Mouse (Mus musculus) embryonic facial prominence, embryonic 12.5 days (tissue): ENCODE data around the gene Vmn2r8. TPM values are rescaled to one million over a fixed set of nuclear protein-coding genes. Genes with fewer than 3 reads are reported as not detected.
"Not testable (repeated sequence)": the region's sequence is repeated elsewhere in the genome, so short reads cannot be mapped to it uniquely, and the experiment has no call there.

Source experiments
- ATAC-seq: fragments of 200-750 bp; cut with Nextera tagmentation; 2 replicates; pipeline ENCODE4 v1.8.0; 2017; ENCODE audit not compliant: insufficient number of reproducible peaks, insufficient read depth, low FRiP score, low TSS enrichment
- H3K27ac ChIP-seq: fragments of 300-500 bp; sonication (generic); 2 replicates; pipeline ENCODE4 v1.5.1; 2016; ENCODE audit warnings: mild to moderate bottlenecking
- H3K27me3 ChIP-seq: fragments of 300-500 bp; sonication (generic); 2 replicates; pipeline ENCODE4 v1.6.1; 2016; ENCODE audit warnings: mild to moderate bottlenecking, moderate library complexity
- H3K36me3 ChIP-seq: fragments of 300-500 bp; sonication (generic); 2 replicates; pipeline ENCODE4 v1.6.1; 2016; ENCODE audit warnings: mild to moderate bottlenecking
- H3K4me1 ChIP-seq: fragments of 300-500 bp; sonication (generic); 2 replicates; pipeline ENCODE4 v1.6.1; 2016
- H3K4me2 ChIP-seq: fragments of 300-500 bp; sonication (generic); replicated peaks from 2 replicates; pipeline ENCODE4 v1.6.1; 2016; ENCODE audit warnings: mild to moderate bottlenecking, moderate library complexity
- H3K4me3 ChIP-seq: fragments of 300-500 bp; sonication (generic); 2 replicates; pipeline ENCODE4 v1.5.1; 2016; ENCODE audit warnings: mild to moderate bottlenecking
- H3K9ac ChIP-seq: fragments of 300-500 bp; sonication (generic); 2 replicates; pipeline ENCODE4 v1.6.1; 2016; ENCODE audit warnings: mild to moderate bottlenecking, moderate library complexity
- H3K9me3 ChIP-seq: fragments of 300-500 bp; sonication (generic); 2 replicates; pipeline ENCODE4 v1.6.1; 2016; ENCODE audit warnings: mild to moderate bottlenecking, moderate library complexity
- WGBS: fragments of 180-500 bp; shearing (Covaris S2); methylation state at CpG from one replicate; pipeline ENCODE4 v1.1.7; 2016; 5-methylcytosine and 5-hydroxymethylcytosine counted together
- polyA plus RNA-seq: library from polyadenylated mRNA; unstranded; fragments of >200 nt; fragmentation: Nextera tagmentation; extraction: Ambion mirVana; gene quantifications from 2 replicates; pipeline ENCODE4 v1.2.1, GENCODE M21; 2016

The Vmn2r8 gene
- polyA plus RNA-seq, result not detected in 2 replicates

GRCm38 (mm10) chr5:108808750-108809149, at the start of gene Vmn2r8:
Vmn2r8 (minus strand) TSS chr5:108808850.
- ATAC-seq, H3K4me2 ChIP-seq, H3K36me3 ChIP-seq, H3K27me3 ChIP-seq, H3K4me3 ChIP-seq, H3K27ac ChIP-seq, H3K9me3 ChIP-seq, H3K9ac ChIP-seq, H3K4me1 ChIP-seq: not testable (repeated sequence)
- WGBS, result 70% methylated on average over 2 of the region's 2 CpGs

- H3K4me3 ChIP-seq, H3K9ac ChIP-seq, H3K27ac ChIP-seq, H3K4me2 ChIP-seq, H3K36me3 ChIP-seq, H3K9me3 ChIP-seq, ATAC-seq, H3K27me3 ChIP-seq, H3K4me1 ChIP-seq: not testable (repeated sequence)
- 62% methylated on average over 1 of the region's 1 CpGs for WGBS
Measured at GRCm38 (mm10) chr5:108852501-108852900, 43.9 kb upstream of the Vmn2r8 start, which contains the start of gene Vmn2r9. Vmn2r9 (minus strand) TSS chr5:108852601.

GRCm38 (mm10) chr5:108849466-108849865, 40.8 kb upstream of the Vmn2r8 start:
- Histone ChIP-seq H3K4me2 (no peak overlapping the region), H3K4me3 (no peak overlapping the region), H3K27me3 (no peaks in the 10 kb centered on the region), H3K4me1 (no peaks in the 10 kb centered on the region), H3K9ac (no peak overlapping the region), H3K27ac (no peak overlapping the region), H3K36me3 (no peaks in the 10 kb centered on the region), H3K9me3 (no peaks in the 10 kb centered on the region)
- WGBS, result 30% methylated on average over 1 of the region's 1 CpGs
- no peak for ATAC-seq

- Histone ChIP-seq H3K4me1 (no peaks in the 10 kb centered on the region), H3K4me3 (no peak overlapping the region), H3K4me2 (no peak overlapping the region), H3K27me3 (no peaks in the 10 kb centered on the region), H3K27ac (no peak overlapping the region), H3K36me3 (no peaks in the 10 kb centered on the region), H3K9me3 (no peaks in the 10 kb centered on the region), H3K9ac (no peak overlapping the region)
- ATAC-seq, result no peak
- 82% methylated on average over 1 of the region's 1 CpGs for WGBS
Measured at GRCm38 (mm10) chr5:108836156-108836555, 27.5 kb upstream of the Vmn2r8 start.

GRCm38 (mm10) chr5:108823276-108823675, 14.6 kb upstream of the Vmn2r8 start:
- Histone ChIP-seq H3K27me3 (no peaks in the 10 kb centered on the region), H3K9me3 (no peaks in the 10 kb centered on the region), H3K36me3 (no peaks in the 10 kb centered on the region), H3K4me2 (no peak overlapping the region), H3K4me1 (no peaks in the 10 kb centered on the region), H3K27ac (no peak overlapping the region), H3K9ac (no peak overlapping the region), H3K4me3 (no peak overlapping the region)
- ATAC-seq, result no peak
- 89% methylated on average over 2 of the region's 2 CpGs for WGBS

DNA sequence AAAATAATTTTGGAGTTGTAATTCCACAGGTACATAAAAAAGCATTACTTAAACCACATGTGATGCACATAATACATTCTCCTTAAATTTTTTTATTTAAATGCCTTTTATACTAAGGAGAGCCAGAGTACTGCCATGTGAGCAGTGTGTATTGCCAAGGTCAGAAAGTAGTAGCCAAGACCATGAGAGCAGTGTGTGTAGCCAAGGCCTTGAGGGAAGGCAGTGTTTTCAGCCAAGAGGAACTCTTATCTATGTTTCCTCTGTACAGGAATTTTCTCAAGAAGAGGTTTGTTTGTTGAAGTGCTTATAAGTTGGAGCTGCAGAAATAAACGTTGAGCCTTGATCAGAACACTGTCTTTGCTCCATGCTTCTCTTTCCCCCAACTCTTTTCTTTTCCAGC, 5.0 kb downstream of the Vmn2r8 start:
- Histone ChIP-seq H3K9me3 (no peaks in the 10 kb centered on the region), H3K27me3 (no peaks in the 10 kb centered on the region), H3K36me3 (no peaks in the 10 kb centered on the region), H3K4me1 (no peaks in the 10 kb centered on the region), H3K4me3 (no peak overlapping the region), H3K27ac (no peak overlapping the region), H3K4me2 (no peak overlapping the region), H3K9ac (no peak overlapping the region)
- ATAC-seq, result no peak
- 52% methylated on average over 1 of the region's 1 CpGs for WGBS

GRCm38 (mm10) chr5:108795263-108795662, 13.4 kb downstream of the Vmn2r8 start, which contains the start of gene Tmed11:
Tmed11 (minus strand) TSS chr5:108795363.
- H3K4me3 ChIP-seq, H3K9me3 ChIP-seq, H3K36me3 ChIP-seq, H3K4me2 ChIP-seq, H3K4me1 ChIP-seq, H3K9ac ChIP-seq, ATAC-seq, H3K27ac ChIP-seq, H3K27me3 ChIP-seq: not testable (repeated sequence)
- WGBS, result 69% methylated on average over 2 of the region's 2 CpGs

- not testable (repeated sequence) for H3K4me1 ChIP-seq, ATAC-seq
- WGBS, result 26% methylated on average over 1 of the region's 1 CpGs
Measured at GRCm38 (mm10) chr5:108790385-108790784, 18.3 kb downstream of the Vmn2r8 start.

GRCm38 (mm10) chr5:108774630-108775306, 33.9 kb downstream of the Vmn2r8 start, which contains the start of gene Rnf212:
Rnf212 (minus strand) TSS chr5:108774982.
- H3K27me3 ChIP-seq, result no peaks in the 10 kb centered on the region
- no peaks in the 10 kb centered on the region for H3K9me3 ChIP-seq
- no peak within 1 kb of the TSS for H3K4me2 ChIP-seq
- no peak within 1 kb of the TSS for H3K4me3 ChIP-seq
- H3K4me1 ChIP-seq, result no peaks in the 10 kb centered on the region
- no peak for ATAC-seq
- no peak within 1 kb of the TSS for H3K27ac ChIP-seq
- WGBS, result 75% methylated on average over 40 of the region's 40 CpGs
- H3K36me3 ChIP-seq, result no peaks in the 10 kb centered on the region
- H3K9ac ChIP-seq, result no peak within 1 kb of the TSS

More at GRCm38 (mm10) chr5:108790385-108790784, 18.3 kb downstream of the Vmn2r8 start:
- not testable (repeated sequence) for H3K27ac ChIP-seq, H3K4me3 ChIP-seq, H3K9me3 ChIP-seq, H3K27me3 ChIP-seq, H3K36me3 ChIP-seq, H3K4me2 ChIP-seq, H3K9ac ChIP-seq

DNA sequence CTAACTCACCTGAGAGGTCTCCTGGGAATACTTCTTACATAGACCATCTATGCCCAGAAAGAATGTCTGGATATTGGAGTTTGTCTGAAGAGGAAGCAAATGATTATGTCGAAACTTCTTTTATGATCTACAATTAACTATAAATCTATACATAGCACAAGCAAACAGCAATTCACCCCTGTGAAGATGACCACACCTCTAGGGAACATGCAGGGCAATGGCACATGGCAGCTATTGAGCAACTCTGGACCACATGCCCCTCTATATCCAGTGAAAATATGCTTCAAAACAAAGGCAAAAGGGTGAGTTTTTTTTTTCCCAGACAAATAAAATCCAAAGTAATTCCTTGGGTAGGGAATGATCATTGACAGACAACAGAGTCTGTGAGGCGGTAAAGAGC, 48.6 kb downstream of the Vmn2r8 start:
- no peak for ATAC-seq
- Histone ChIP-seq H3K4me1 (no peaks in the 10 kb centered on the region), H3K4me2 (no peak overlapping the region), H3K4me3 (no peak overlapping the region), H3K9ac (no peak overlapping the region), H3K36me3 (no peaks in the 10 kb centered on the region), H3K9me3 (no peaks in the 10 kb centered on the region), H3K27ac (no peak overlapping the region), H3K27me3 (no peaks in the 10 kb centered on the region)
- 84% methylated on average over 2 of the region's 2 CpGs for WGBS

DNA sequence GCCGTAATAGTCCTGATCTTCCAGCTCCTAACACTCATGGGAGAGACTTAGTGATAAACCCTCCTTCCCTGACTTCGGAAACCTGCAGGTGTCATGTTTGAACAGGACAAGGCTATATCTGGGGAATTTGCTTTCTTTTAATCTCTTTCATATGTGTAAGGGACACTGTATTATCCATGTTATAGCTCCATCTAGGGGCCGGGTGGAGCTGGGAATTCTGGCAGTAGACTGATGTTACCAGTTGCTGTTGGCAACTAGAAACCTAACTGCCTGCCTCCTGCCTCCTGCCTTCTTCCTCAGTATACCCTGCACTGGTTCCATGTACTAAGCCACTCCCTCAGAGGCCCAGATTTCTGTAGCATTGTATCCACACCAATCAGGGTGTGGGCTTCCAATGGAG, 50.3 kb downstream of the Vmn2r8 start:
- H3K9me3 ChIP-seq, result no peaks in the 10 kb centered on the region
- H3K4me2 ChIP-seq, result no peak overlapping the region
- H3K4me1 ChIP-seq, result no peaks in the 10 kb centered on the region
- no peak overlapping the region for H3K4me3 ChIP-seq
- no peak overlapping the region for H3K9ac ChIP-seq
- H3K27ac ChIP-seq, result no peak overlapping the region
- no peak for ATAC-seq
- H3K36me3 ChIP-seq, result no peaks in the 10 kb centered on the region
- H3K27me3 ChIP-seq, result no peaks in the 10 kb centered on the region
- WGBS, result 45% methylated on average over 3 of the region's 3 CpGs

GRCm38 (mm10) chr5:108751258-108751657, 57.4 kb downstream of the Vmn2r8 start:
- not testable (repeated sequence) for H3K4me3 ChIP-seq, H3K4me2 ChIP-seq, H3K9ac ChIP-seq, H3K36me3 ChIP-seq, H3K9me3 ChIP-seq, H3K27me3 ChIP-seq, ATAC-seq, H3K4me1 ChIP-seq, H3K27ac ChIP-seq
- 79% methylated on average over 4 of the region's 4 CpGs for WGBS
